Mouse (Mus musculus) hindlimb bud, embryonic 11.5 days (tissue): ENCODE measurements around the gene Eya4.
A peak's percentile ranks its signal among the peaks of the same experiment; 100 is the strongest.

Experiments
- DNase-seq: peaks from one replicate; pipeline ENCODE4 v3.0.0-alpha.2; 2012; ENCODE audit warnings: low read depth, low spot score; ENCODE audit errors: extremely low spot score

Gene Eya4

DNA sequence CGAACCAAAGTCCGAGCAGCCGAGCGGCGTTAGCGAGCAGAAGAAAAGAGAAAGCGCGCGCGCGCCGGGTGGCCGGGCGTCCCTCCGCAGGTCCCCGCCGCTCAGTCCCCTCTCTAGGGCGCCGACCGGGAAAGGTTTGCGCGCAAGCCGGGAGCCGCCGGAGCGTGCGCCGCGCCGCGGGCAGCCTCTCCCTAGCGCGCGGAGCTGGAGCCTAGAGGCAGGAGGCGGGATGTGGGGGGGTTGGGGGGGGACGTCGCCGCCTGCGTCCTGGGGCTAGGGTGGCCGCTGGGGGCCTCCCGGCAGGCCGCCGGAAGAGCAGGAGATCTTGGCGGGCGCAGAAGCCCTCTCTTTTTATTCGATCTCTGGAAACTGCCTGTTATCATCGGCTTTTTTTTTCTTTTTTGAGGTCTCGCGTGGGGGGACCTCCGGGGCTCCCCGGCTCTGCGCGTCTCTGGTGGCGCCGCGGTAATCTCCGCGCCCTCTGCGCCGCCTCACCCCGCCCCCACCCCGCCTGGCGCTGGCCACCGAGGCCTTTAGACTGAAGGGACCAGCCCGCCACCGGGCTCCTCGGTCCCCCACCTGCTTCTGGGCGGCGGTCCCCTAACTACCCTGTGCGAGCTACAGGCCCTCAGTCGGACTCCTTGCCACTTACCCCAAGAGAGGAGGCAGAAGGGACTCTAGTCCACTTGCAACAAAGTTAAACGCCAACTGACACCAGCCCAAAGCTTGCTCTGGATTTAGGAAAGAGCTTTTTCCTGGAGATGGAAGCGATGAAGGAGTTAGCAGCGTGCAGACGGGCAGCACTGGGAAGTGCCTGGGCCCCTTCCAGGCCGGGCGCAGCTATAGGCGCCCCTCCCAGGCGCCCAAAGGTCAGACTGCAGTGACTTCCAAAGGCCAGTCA lies at the start of gene Eya4:
Gene Eya4, minus strand, starts transcription at position 776 of the 901 bp plus-strand sequence.
- no peak for DNase-seq

DNA sequence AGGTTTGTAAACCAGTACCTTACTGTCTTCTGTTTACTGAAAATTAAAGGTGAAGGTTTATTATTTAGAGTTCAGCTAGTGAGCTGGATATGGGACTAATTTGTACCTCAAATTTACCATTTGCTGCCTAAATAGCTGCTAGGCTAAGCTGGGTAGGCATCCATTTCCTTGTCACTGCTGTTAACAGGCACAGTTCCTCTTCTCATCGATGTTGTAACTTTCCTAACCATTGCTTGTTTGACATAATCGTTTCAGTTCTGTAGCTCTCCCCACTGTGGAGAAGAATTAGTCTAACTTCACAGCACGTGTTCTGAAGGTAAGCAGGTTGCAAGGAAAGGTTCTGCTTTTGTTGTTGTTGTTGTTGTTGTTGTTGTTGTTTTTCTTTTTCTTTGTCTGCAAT lies 44.8 kb upstream of the Eya4 start:
- DNase-seq = no peak

GRCm38 (mm10) chr10:23394556-23395245 lies 44.1 kb upstream of the Eya4 start:
- DNase-seq = no peak

DNA sequence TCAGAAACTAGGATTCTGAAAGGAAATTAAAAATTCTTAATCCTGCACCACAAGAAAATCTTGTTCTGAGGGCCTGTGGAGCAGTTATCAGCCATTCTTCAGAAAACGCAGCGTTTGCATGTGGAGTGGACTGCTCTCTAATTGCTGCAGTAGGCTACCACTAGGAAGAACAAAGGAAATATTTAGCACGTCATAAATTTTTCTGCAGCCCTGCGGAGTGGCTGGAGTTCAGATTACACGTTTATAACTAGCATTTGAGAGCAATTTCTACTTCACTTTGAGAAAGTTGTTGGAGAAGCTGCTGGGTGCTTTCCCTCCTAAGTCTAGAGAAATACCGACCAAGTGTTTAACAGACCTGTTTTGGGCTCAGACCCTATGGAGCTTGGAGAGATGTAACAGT lies 43.6 kb upstream of the Eya4 start:
- DNase-seq = peak; percentile 68

DNA sequence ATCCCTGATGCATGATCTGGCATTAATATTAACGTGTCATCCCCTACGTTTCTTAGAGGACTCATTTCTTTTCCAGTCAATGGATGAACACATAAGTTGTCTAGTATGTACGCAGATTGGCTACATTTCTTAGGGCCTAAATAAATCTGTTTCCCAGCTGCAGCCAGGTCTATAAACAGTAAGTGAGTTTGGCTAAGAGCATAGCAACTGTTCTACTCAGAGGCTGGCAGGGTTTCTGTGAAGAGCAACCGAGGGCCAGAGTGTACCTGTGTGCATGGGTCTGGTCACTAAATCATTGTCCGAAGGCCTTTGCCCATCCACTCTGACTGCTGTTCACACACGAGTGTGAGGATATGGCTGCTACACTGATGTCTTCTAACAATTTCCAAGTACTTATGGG lies 13.3 kb upstream of the Eya4 start:
- no peak for DNase-seq

DNA sequence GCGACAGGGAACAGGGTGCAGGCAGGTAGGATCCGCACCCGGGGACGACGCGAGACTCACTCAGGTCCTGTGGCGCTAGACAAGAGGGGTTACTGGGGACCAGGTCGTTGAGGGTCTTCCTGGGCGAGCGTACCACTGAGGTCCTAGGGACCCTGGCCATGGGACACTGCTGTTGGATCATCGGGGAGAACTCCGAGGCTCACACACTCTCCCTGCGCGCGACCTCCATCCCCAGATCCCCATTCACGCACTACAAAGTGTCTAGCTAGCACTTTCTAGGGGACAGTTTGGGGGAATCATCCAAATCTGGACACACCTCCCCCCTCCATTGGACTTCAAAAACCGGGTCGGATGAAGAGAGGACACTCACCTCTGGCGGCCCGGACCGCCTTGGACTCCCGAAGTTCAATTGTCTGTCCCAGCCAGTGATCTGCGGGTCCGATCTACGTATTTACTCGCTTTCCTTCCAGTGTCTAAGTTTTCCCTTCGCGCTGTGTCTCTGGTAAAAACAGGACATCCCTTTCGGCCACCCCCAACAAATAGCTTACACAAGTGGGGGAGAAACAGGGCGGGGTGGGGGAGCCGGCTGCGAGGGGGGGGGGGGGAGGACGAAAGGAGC lies 1.1 kb downstream of the Eya4 start:
- DNase-seq = no peak

DNA sequence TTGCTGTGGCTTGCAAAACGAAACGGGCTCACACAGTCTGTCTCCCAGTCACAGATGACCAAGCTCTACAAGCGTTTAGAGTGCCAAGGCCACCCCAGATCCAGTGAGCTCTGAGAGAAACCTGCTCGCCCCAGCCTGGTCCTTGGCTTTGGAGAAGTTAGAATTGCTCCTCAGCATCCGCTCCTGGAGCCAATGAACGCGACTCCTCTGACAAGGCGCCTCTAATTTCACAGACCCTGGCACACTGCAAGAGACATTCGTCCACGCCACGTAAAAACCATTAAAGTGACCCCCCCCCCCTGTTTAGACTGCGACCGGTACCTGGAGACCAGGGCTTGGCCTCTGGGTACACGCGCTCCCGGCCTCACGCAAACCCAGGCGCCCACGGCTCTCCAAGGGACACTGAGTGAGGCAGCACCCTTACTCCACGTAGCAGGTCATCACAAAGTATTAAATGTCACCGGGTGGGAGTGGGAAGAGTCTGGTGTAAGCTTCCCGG lies 1.6 kb downstream of the Eya4 start:
- DNase-seq = no peak

DNA sequence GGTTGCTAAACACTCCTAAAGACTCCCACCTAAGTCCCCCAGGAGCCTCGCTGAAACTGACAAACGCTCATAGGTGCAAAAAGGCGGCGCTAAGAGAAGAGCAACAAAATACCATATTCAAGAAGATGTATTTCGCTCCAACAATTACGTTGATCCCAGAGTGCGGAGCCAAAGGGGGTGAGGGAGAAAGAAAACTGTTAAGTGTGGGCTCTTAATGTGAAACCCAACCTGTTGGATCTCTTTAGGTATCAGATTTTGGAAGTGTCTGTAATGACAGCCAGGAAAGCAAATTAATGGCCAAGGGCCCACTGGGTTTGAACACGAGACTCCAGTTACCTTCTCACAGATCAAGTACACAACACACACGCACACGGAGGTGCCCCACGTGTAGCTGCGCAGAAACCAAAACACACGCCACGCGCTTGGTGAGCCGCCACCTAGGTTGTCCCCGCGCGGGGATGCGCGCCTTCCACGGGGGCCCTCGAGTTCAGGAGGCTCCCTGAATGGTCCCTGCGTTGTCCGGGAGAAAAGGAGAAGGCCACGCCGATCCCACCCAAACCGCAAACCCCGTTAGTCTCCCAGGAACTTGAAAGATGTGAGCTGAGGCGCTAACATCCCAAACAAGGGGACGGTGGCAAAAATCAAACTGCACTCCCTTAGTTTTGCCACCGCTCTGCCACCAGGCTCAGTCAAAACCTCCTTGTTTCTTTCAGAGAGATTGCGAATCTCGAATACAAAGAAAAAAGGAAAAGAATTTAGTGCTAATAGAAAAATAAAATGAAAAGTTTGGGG lies 2.3 kb downstream of the Eya4 start:
- no peak for DNase-seq

DNA sequence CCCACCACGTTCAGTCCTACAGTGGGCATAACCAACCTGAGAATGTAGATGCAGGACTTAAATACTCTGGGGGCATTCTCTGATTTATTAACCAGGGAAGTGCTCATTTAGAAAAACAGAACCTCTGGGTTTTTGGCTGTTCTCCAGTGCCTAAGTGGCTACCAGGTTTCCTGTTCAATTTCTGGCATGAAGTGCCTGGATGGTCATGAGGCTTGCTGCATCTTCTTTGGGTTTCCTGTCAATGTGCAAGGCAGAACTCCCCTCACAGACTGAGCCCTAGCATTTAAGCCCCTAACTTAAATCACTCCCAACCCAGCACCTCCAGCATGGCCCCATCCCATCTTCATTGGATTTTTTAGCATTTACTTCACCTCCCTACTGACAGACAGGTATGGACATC lies 13.3 kb downstream of the Eya4 start:
- no peak for DNase-seq

DNA sequence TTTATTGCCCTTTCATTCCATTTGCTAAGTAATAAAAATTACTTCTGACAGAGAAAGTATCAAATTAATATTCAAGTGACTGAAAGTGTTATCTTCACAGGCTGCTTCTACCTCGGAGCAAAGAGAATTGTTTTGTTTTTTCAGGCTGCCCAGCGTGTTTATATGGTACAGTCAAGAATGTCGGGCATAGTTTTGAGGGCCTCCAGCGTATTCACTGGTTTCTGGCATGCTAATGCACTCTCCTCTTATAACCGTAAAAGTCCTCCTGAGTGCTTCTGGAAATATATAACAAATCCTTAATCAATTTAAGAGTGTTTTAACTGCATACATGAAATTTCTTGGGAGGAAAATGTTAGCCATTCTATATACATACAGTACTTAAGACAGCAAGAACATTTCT lies 17.8 kb downstream of the Eya4 start:
- DNase-seq = no peak

GRCm38 (mm10) chr10:23327651-23328050 lies 22.9 kb downstream of the Eya4 start:
- no peak for DNase-seq

- no peak for DNase-seq
Measured at GRCm38 (mm10) chr10:23322275-23322674, 28.3 kb downstream of the Eya4 start.

DNA sequence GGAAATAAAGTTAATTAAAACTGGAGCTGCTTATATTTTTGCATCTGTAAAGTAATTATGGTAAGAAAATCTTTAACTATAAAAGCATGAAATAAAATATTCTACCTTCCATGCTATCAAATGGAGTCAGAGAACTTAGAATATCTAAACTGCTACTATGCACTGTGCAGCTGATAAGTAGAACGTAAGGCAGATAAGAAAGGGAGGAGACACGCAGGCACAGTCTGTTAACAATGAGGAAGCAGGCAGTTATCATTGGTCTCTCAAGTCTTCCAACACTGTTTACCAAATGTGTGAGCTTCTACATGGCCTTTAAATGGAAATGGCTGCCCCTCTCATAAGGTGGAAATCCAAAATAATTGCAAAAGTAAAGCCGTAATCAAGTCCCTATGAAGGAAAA lies 55.0 kb downstream of the Eya4 start:
- DNase-seq = no peak

DNA sequence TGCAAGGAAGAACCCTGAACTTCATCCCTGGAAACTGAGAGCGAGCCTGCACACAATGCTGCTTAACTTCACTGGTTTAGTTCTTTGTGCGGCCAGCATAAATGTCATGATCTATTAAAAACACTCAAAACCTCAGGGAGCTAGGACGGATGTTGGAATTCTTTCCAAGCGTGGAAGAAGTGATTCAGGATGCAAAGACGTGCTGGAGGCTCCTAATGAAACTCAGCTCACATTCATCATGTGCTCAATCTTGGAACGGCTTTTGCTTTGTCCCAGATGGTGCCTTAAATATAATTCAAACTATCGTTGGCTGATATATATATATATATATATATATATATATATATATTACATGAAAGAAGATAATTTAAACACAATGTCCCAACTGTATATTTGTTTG lies 58.1 kb downstream of the Eya4 start:
- DNase-seq = no peak

- no peak for DNase-seq
Measured at GRCm38 (mm10) chr10:23277371-23277770, 73.2 kb downstream of the Eya4 start.

DNA sequence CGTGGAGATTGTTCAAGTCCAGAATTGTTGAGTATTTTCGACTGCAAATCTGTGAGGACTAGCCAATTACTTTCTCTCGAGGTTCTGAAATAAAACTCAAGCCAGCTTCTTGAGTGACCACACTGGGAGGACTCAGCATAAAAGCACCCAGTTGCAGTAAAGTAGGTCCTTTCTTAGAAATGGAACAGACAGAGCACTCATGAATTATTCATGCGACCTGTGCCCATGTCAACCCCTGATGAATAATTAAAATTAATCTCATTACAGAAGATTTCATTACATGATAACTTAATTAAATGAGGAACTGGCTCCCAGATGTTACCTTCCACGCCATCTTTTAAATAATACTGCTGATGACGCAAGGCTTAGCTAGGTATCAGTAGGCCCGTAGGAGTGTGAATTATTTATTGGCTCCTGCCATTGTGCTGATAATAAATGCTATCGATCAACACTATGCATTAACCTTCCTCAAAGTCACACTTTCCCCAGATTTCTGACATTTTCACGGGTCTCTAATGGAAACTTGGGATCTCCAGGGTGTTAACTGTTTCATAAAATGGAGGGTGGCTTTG lies 79.5 kb downstream of the Eya4 start:
- DNase-seq = no peak

- DNase-seq = no peak
Measured at GRCm38 (mm10) chr10:23270502-23270901, 80.1 kb downstream of the Eya4 start.

- DNase-seq = no peak
Measured at GRCm38 (mm10) chr10:23252180-23252579, 98.4 kb downstream of the Eya4 start.

GRCm38 (mm10) chr10:23246485-23246884 lies 104.1 kb downstream of the Eya4 start:
- DNase-seq = no peak

DNA sequence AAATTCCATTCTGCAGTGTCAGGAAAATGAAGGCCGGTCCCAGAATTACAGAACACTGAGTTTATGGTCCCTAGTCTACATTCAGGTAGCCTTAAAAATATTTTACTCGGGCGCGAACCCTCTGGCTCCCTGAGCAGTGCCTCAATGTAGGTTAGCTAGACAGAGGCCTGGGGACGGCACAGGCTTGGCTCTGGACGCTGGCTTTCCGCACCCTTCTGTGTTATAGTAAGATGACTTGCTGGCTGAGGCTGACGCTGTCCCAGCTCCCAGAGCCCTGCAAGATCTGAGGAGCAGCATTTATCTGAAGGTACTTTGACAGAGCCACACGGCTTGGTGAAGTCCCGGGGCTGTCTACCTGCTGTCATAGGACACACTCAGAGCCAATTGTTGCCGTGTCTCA lies 113.7 kb downstream of the Eya4 start:
- DNase-seq = no peak

- no peak for DNase-seq
Measured at GRCm38 (mm10) chr10:23235405-23235804, 115.2 kb downstream of the Eya4 start.
